Mouse (Mus musculus) heart, adult 2 months (tissue): ENCODE results near the gene Crhr2. TPM values are rescaled to one million over a fixed set of nuclear protein-coding genes. Genes with fewer than 3 reads are reported as not detected.

Source experiments
- DNase-seq, 2 experiments: peaks; one replicate each; pipeline ENCODE4 v3.0.0; 2021
- H3K27ac ChIP-seq: fragments of 200-600 bp; 2 replicates; pipeline ENCODE4 v1.8.1; 2022
- H3K27me3 ChIP-seq: fragments of 200-500 bp; 2 replicates; pipeline ENCODE4 v1.6.1; 2012; ENCODE audit warnings: mild to moderate bottlenecking, low read length, inconsistent platforms, mixed read lengths; ENCODE audit not compliant: control insufficient read depth, insufficient read depth
- H3K36me3 ChIP-seq: fragments of 200-500 bp; 2 replicates; pipeline ENCODE4 v1.6.1; 2012; ENCODE audit warnings: low read length, inconsistent platforms; ENCODE audit not compliant: control insufficient read depth, insufficient read depth
- H3K4me1 ChIP-seq: fragments of 200-500 bp; 2 replicates; pipeline ENCODE4 v1.6.1; 2011; ENCODE audit warnings: low read length; ENCODE audit not compliant: control insufficient read depth, insufficient read depth
- H3K4me3 ChIP-seq: fragments of 200-600 bp; 2 replicates; pipeline ENCODE4 v1.8.1; 2022
- H3K79me2 ChIP-seq: fragments of 200-500 bp; replicated peaks from 2 replicates; pipeline ENCODE4 v1.6.1; 2012; ENCODE audit warnings: mild to moderate bottlenecking, inconsistent platforms, low read length, moderate library complexity, mixed read lengths; ENCODE audit not compliant: control insufficient read depth, insufficient read depth
- H3K9ac ChIP-seq: fragments of 200-500 bp; 2 replicates; pipeline ENCODE4 v1.6.1; 2012; ENCODE audit warnings: low read depth, mild to moderate bottlenecking, control low read depth, inconsistent platforms, low read length, mixed read lengths
- CTCF ChIP-seq: fragments of 200-600 bp; IDR thresholded peaks from 2 replicates; pipeline ENCODE4 v1.8.1; 2022; ENCODE audit warnings: antibody characterized with exemption, mild to moderate bottlenecking, moderate library complexity
- EP300 ChIP-seq: fragments of 200-500 bp; IDR thresholded peaks from 2 replicates; pipeline ENCODE4 v1.6.1; 2011; ENCODE audit warnings: low read depth, low read length, control low read depth; ENCODE audit not compliant: insufficient read depth
- POLR2A ChIP-seq: fragments of 200-500 bp; IDR thresholded peaks from 2 replicates; pipeline ENCODE4 v1.6.1; 2011; ENCODE audit warnings: mild to moderate bottlenecking, low read depth, low read length, control low read depth; ENCODE audit not compliant: insufficient read depth
- WGBS: fragments of 180-500 bp; shearing (Covaris S2); methylation state at CpG from one replicate; pipeline ENCODE4 v1.1.7; 2018; 5-methylcytosine and 5-hydroxymethylcytosine counted together
- intact Hi-C: fragments of 180-260 bp; cut with DNase I; formaldehyde crosslinking; loops from one replicate; pipeline ENCODE4 v1.15.1; 2025
- polyA plus RNA-seq: library from polyadenylated mRNA; depleted of rRNA; stranded (reverse); fragments of >200 nt; gene quantifications from 2 replicates; pipeline ENCODE4 v1.2.3, GENCODE M21; 2012
- total RNA-seq, 2 experiments: library from RNA; stranded (reverse); gene quantifications; 2 replicates each; pipeline ENCODE4 v1.2.3; 2021

Gene Crhr2
- total and polyA plus RNA-seq, 3 experiments: 18.2 to 51.7 (median 19.8) TPM

DNA sequence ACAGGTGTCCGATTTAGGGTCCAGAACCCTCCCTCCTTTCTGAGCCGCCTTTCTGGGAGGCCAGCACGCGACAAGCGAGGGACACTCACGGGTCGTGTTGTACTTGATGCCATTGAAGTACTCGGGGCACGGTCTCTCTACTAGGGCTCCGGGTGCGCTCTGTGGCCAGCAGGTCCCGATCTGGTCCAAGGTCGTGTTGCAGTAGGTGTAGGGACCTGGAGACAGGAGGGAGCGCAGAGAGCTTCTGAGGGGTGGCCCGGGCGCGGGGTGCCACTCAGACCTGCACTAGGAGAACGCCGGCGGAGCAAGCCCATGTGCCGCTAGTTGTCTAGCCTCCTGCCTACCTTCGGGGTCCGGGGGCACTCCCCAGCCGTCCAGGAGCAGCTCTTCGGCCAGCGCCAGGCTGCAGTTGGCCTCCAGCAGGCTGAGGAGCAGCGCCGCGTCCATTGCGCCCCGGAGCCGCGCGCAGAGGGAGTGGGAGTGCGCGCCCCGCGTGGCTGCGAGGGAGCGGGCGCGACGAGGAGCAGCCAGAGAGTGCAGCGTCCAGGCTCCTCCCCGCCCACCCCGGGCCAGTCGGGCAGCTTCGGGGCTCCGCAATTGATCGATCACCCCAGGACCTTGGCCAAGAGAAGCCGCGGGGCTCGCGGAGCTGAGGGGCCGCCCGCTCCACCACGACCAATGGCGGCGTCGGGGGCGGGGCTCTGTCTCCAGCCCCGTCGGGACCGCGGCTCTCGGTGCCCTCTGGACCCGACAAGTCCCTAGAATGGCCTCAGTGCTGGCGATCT, 15.3 kb downstream of the Crhr2 start:
- DNase-seq: peak; percentile 15 to 35
- Histone ChIP-seq H3K9ac (no peak overlapping the region), H3K27me3 (peaks cover 2% of the 10 kb centered on the region; the same call in 1 of the 2 replicates), H3K79me2 (no peaks in the 10 kb centered on the region), H3K36me3 (no peaks in the 10 kb centered on the region), H3K4me1 (no peaks in the 10 kb centered on the region), H3K4me3 (peak overlapping the region; percentile 37), H3K27ac (no peak overlapping the region)
- TF ChIP-seq CTCF (no peak), EP300 (no peak), POLR2A (no peak)
- WGBS: 12% methylated on average over 68 of the region's 68 CpGs
- intact Hi-C loops: no loop called here

DNA sequence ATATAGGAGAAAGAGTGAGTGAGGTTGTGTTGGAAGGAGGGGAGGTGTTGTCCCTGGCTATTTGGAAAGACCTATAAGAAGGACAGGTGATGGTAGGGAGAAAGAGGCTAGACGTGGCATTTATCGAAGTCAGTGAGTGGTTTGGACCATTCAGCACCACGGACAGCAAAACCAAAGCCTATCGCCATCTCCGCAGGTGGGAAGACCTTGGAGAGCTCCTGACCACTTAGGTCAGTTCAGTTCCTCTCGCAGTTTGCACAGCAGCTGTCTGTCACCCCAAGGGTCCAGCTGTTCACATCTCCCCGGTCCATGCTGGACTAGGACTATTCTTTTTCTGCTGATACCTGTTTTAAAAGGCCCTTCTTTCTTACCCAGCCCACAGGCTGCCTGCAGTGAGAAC, 24.5 kb downstream of the Crhr2 start:
- no peak overlapping the region for H3K9ac ChIP-seq
- intact Hi-C loops: loop anchor here (5.0 kb wide), 1 partner anchor 44 kb away; no protein-coding TSS in a partner anchor
- no peak for TF ChIP-seq EP300
- no peak for TF ChIP-seq POLR2A
- TF ChIP-seq CTCF: no peak
- H3K27me3 ChIP-seq: no peaks in the 10 kb centered on the region
- 12% methylated on average over 7 of the region's 7 CpGs for WGBS
- no peak overlapping the region for H3K4me3 ChIP-seq
- no peaks in the 10 kb centered on the region for H3K79me2 ChIP-seq
- H3K36me3 ChIP-seq: no peaks in the 10 kb centered on the region
- H3K27ac ChIP-seq: no peak overlapping the region
- no peak for DNase-seq
- H3K4me1 ChIP-seq: no peaks in the 10 kb centered on the region

DNA sequence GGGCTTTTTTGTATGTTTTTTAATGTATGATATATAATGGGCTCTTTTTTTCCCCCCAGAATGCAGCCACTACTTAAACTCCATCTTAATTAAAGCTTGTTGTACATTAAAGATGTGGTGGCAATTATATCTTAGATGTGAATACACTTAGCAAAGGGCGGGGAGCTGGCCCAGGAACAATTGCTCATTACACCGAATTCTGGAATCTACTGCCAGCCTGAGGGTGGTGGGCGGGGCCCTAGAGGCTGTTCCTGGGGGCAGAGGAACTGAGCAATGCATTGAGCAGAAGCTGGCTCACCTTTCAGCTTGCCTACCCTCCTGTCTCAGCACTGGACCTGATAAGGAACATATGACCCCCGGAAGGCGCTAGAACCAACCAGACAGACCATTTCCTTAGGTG, 34.2 kb downstream of the Crhr2 start:
- H3K4me3 ChIP-seq: no peak overlapping the region
- no peak overlapping the region for H3K9ac ChIP-seq
- H3K79me2 ChIP-seq: no peaks in the 10 kb centered on the region
- no peaks in the 10 kb centered on the region for H3K36me3 ChIP-seq
- H3K4me1 ChIP-seq: no peaks in the 10 kb centered on the region
- no peaks in the 10 kb centered on the region for H3K27me3 ChIP-seq
- TF ChIP-seq CTCF (no peak), POLR2A (no peak)
- H3K27ac ChIP-seq: no peak overlapping the region
- intact Hi-C loops: no loop called here
- WGBS: 66% methylated on average over 5 of the region's 5 CpGs
- DNase-seq: no peak

DNA sequence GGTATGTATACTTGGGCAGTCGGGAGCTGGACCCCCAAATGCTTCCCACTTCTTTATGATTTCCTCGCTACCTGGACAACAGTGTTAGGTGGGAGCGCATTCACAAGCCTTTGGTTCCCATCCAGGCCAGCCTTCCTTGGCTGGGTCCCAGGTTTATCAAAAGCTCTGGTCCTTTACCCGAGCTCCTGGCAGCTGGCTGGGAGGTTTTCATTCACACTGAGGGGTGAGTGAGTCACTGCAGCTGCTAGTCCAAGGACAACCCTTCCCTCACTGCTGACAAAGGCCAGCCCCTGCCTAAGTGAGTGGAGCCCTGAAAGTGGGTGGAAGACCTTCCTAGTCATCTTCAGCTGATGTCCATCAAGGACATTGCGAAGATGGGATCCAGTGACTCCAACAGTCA, 34.8 kb downstream of the Crhr2 start:
- Histone ChIP-seq H3K36me3 (no peaks in the 10 kb centered on the region), H3K4me3 (no peak overlapping the region), H3K4me1 (no peaks in the 10 kb centered on the region), H3K79me2 (no peaks in the 10 kb centered on the region), H3K27ac (no peak overlapping the region), H3K9ac (no peak overlapping the region), H3K27me3 (no peaks in the 10 kb centered on the region)
- DNase-seq: peak in 1 of 2 experiments; percentile 10
- 41% methylated on average over 5 of the region's 5 CpGs for WGBS
- no peak for TF ChIP-seq CTCF
- TF ChIP-seq EP300: no peak
- TF ChIP-seq POLR2A: no peak
- intact Hi-C loops: no loop called here

DNA sequence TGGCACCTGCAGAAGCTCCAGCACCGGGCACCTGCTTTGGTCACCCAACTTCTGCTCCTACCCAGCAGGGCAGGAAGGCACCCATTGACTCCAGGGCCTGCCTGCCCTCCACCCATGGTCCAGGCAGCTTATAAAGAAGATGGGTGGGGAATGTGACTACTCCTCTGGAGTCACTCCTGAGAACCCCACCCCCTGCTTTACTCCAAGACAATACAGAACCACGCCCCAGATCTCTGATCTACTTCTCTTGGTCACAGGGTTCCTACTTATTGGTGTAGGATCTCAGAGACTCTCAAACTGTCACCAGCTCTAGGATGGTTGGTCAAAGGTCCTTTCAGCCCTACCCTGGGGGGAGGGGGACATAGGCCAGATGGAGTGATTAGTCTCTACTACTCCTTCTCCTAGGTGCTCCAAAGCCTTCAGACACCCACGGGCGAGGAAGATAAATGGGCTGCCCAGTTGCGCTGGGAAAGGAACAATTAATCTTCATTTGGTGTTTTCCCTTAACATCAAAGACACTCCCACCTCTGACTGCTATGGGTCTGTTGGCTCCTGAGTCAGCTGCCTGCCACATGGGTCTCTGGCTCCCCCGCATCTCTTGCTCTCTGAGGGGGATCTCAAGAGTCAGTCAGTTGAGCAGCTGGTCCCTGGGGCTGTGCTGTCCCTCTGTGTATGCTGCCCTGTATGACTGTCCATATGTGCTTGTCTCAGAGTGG, 39.2 kb downstream of the Crhr2 start:
- intact Hi-C loops: loop anchor here (5.0 kb wide), 1 partner anchor 74 kb away; no protein-coding TSS in a partner anchor
- no peak for TF ChIP-seq EP300
- no peak for TF ChIP-seq CTCF
- TF ChIP-seq POLR2A: no peak
- Histone ChIP-seq H3K79me2 (no peaks in the 10 kb centered on the region), H3K27me3 (no peaks in the 10 kb centered on the region), H3K4me1 (no peaks in the 10 kb centered on the region), H3K27ac (no peak overlapping the region), H3K36me3 (no peaks in the 10 kb centered on the region), H3K9ac (no peak overlapping the region), H3K4me3 (no peak overlapping the region)
- DNase-seq: no peak
- 69% methylated on average over 6 of the region's 6 CpGs for WGBS

DNA sequence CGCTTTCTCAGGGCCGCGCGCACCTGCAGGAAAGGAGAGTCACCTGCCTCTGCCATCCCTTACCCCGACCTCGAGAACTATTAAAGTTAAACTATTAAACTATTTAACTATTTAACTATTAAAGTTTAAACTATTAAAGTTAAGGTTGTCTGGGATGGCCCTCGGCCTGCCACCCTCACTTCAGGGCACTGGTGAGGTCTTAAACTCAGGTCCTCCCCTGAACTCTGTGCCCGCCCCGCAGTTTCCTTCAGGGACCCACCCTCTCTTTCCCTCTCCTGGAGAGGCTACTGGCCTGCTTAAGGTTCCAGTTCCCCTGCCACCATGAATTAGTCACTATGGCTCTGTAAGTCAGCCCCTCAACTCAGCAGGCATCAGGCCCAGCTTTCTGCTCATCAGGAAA, 41.4 kb downstream of the Crhr2 start:
- TF ChIP-seq POLR2A (no peak), CTCF (no peak), EP300 (no peak)
- Histone ChIP-seq H3K27ac (no peak overlapping the region), H3K36me3 (no peaks in the 10 kb centered on the region), H3K4me3 (no peak overlapping the region), H3K79me2 (no peaks in the 10 kb centered on the region), H3K27me3 (no peaks in the 10 kb centered on the region), H3K4me1 (no peaks in the 10 kb centered on the region), H3K9ac (no peak overlapping the region)
- intact Hi-C loops: loop anchor here (5.0 kb wide), 1 partner anchor 76 kb away; no protein-coding TSS in a partner anchor
- WGBS: 92% methylated on average over 9 of the region's 9 CpGs
- no peak for DNase-seq
